Mouse (Mus musculus) T-helper 2 cell (primary cell): ENCODE data around the gene Gosr2.

Source experiments
- in situ Hi-C: fragments of 300-600 bp; cut with MboI, MseI; formaldehyde crosslinking; loops from one replicate; pipeline ENCODE4 v1.15.1; 2025; ENCODE audit warnings: high pct_unique_total_duplicates

Gene Gosr2

GRCm38 (mm10) chr11:103697565-103698176 is at the start of gene Gosr2:
TSS of gene Gosr2 (minus strand) at chr11:103697898.
- in situ Hi-C loops: loop anchor here (25.0 kb wide), 1 partner anchor 335 kb away; the partner anchor contains the start of gene Arhgap27

- in situ Hi-C loops: no loop called here
Observed at GRCm38 (mm10) chr11:103735046-103735781, 37.5 kb upstream of the Gosr2 start.

DNA sequence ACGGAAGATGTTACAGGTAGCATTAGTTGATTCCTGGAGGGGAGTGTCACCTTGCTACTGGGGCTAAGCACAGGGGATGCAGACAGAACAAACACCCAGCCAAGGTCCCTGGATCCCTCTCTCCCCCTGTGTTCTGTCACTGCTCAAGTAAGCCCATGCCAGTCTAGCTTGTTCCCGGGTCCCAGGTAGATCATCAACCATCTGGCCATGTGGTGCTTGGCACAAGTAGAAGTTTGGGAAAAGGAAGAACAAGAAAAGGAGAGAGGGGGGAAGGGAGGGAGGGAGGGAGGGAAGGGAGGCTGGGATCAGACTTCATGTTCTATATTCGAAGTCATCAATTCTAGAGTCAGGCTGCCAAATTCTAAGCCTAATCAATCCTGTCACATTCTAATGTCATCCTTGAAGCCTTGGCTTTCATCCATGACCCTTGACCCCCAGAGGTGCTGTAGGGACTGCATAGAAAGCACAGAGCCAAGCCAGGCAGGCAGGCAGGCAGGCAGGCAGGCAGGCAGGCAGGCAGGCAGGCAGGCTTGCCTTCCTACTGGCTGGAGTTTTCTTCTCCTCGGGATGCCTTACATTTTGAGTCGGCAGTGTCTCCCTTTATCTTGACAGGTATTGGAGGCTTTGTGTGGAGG is 36.8 kb upstream of the Gosr2 start:
- in situ Hi-C loops: no loop called here

- in situ Hi-C loops: no loop called here
Observed at GRCm38 (mm10) chr11:103733961-103734360, 36.3 kb upstream of the Gosr2 start.

GRCm38 (mm10) chr11:103733069-103733468 is 35.4 kb upstream of the Gosr2 start:
- in situ Hi-C loops: no loop called here

DNA sequence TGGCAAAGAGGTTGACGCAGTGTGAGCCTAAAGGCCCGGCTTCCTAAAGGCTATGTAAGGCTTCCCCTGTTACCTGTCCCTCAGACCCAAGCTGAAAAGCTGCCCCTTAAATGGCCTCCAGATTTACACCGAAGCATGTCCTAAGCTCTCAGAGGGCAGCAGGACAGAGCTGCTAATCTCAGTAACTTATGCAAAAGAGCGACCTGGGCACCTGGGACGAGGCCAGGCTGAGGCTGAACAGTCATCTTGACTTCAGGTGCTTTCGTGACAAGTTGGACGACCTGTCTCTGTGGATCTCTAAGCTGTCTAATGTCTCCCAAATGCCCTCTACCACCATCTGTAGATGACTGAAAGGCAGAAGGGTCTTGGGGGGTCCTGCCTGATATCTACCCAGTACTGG is 34.6 kb upstream of the Gosr2 start:
- in situ Hi-C loops: no loop called here

DNA sequence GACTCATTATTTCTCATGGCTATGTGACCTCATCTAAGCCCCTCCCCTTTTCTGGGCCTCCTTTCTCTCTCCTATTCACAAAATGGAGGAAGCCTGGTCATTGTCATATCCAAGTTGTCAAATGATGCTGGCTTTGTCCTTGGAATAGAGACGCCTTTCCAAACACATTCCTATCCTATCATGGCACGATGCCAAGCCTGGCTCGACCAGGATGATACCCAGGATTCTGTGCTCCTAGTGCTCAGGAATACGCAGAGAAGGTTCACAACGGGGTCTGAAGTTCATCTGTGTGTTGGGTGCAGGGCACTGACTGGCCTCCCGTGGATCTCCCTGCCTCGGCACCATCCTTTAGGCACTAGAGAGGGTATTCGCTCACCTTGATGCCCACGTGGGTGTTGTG is 33.9 kb upstream of the Gosr2 start:
- in situ Hi-C loops: no loop called here

DNA sequence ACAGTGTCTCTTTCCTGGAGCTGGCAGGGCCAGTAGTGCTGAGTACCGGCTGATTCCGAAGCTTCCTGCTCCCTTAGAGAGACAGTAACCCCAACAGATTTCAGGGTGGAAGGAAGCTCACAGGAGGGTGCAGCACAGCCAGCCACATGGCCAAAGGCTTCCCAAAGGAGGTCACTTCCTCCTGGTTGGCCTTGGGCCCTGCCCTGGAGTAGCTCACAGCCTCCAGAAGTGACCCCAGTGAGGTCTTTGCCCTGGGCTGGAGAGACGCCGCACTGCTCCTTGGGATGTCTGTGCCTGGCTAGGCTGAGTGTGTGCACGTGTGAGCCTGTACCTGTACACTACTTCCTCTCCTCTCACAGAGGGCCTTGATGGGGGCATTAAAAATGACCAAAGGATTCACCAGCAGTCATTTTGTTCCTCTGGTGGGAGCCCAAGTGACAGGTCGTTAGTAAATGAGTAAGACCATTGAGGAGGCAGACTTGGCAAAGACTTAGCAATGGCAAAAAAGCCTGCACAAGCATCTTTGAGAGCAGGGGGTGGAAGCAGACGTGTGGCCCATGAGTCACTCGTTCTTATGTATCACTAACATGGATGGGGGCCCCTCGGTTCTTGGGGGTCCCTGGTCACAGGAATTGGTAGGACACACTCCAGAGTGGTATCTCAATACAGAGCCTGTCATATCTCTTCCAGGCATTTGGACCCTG is 31.7 kb upstream of the Gosr2 start:
- in situ Hi-C loops: no loop called here

- in situ Hi-C loops: loop anchor here (25.0 kb wide), 1 partner anchor 1912 kb away; no protein-coding TSS in a partner anchor
Observed at GRCm38 (mm10) chr11:103724331-103724771, 26.7 kb upstream of the Gosr2 start.

GRCm38 (mm10) chr11:103722040-103722481 is 24.4 kb upstream of the Gosr2 start:
- in situ Hi-C loops: loop anchor here (25.0 kb wide), 1 partner anchor 1910 kb away; no protein-coding TSS in a partner anchor

- in situ Hi-C loops: loop anchor here (25.0 kb wide), 1 partner anchor 1909 kb away; no protein-coding TSS in a partner anchor
Observed at GRCm38 (mm10) chr11:103721468-103722039, 23.9 kb upstream of the Gosr2 start.

- in situ Hi-C loops: loop anchor here (25.0 kb wide), 1 partner anchor 1907 kb away; no protein-coding TSS in a partner anchor
Observed at GRCm38 (mm10) chr11:103719436-103719835, 21.7 kb upstream of the Gosr2 start.

DNA sequence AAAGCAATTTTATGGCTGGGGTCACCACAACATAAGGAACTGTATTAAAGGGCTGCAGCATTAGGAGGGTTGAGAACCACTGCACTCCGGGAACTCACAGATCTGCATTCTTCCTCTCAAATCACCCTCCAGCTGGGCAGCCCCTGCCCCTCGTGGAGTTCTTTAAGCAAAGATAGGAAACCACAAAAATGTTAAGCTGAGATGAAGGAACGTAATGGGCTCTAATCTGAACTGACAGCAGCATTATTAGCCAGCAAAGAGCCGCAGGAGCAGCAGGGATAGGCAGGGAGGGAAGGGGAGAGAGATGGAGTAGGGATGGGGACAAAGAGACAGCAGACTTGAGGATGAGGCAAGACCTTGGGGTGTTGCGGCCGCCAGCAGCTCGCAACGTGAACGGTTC is 19.3 kb upstream of the Gosr2 start:
- in situ Hi-C loops: loop anchor here (25.0 kb wide), 1 partner anchor 1905 kb away; no protein-coding TSS in a partner anchor

DNA sequence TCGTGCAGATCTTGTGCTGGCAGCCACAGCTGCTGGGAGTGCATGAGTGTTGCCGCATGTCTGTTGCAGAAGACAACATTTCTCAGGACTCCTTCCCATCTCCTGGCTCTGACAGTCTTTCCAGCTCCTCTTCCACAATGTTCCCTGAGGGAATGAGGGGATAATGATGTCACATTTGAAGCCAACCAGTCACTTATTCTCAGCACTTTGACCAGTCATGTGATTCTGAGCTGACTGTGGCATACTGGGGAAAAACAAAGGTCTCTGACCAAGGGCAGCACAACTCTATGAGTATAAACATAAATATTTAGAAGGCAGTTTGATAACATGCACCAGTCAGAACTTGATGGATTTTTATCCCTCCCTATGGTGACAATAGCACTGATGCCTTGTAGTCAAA is 16.4 kb upstream of the Gosr2 start:
- in situ Hi-C loops: loop anchor here (25.0 kb wide), 1 partner anchor 1902 kb away; no protein-coding TSS in a partner anchor

DNA sequence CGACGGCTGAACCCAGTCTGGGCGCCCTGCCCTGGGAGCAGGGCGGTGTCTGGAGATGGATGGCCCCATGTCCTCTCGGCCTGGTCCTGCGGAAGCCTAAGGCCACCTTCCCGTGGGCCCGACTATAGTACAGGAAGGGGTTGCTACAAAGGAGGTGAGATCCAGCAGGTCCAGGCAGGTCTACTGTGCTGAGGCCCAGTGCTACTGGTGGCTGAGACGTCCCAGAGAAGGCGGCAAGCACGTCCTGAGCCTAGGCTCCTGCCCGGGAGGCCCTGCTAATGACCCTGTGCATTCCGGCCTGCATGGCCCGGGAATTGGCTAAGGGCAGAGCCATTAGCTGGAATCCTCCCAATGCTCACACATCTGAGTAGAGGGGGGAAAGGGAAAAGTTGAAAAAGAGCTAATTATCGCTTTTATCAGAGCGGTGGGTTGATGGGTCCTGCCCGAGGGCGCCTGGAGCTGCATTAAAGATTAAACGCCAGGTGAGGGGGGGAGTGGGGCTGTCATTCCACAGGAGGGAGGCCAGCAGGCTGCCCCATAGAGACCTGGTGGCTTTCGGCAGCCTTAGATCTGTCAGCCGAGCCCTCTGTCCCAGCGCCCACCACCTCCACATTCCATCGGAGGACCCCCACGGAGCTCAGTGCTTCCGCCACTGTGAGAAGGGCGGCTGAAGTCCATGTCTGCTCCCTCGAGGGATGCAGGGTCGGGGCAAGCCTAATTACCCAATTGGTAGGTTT is 14.3 kb upstream of the Gosr2 start:
- in situ Hi-C loops: loop anchor here (25.0 kb wide), 1 partner anchor 1900 kb away; no protein-coding TSS in a partner anchor

DNA sequence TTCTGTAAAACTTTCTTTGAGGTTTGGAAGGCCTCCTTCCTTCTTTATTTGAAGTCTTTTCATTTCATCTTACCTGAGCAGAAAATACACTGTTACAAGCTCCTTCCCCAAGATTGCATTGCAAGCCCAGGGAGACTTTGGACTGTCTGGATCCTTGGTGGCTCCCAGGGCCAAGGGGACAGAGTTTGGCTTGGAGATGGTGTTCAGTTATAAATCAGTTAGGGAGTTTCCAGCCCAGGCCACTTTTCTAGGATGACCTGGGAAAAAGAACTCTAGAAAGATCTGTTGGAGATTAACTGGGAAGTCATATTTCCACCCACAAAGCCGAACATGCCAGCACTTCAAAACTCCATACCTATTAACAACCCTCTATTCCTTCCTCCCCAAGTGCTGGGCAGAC is 12.3 kb upstream of the Gosr2 start:
- in situ Hi-C loops: loop anchor here (10.0 to 25.0 kb wide), 2 partner anchors 1415 to 1898 kb away; partner anchors contain the start of gene Mettl2

- in situ Hi-C loops: loop anchor here (10.0 to 25.0 kb wide), 2 partner anchors 1418 to 1895 kb away; partner anchors contain the start of gene Mettl2
Observed at GRCm38 (mm10) chr11:103707005-103707404, 9.3 kb upstream of the Gosr2 start.

- in situ Hi-C loops: loop anchor here (25.0 kb wide), 1 partner anchor 336 kb away; the partner anchor contains the start of gene Arhgap27
Observed at GRCm38 (mm10) chr11:103698226-103698625, 528 bp upstream of the Gosr2 start.

DNA sequence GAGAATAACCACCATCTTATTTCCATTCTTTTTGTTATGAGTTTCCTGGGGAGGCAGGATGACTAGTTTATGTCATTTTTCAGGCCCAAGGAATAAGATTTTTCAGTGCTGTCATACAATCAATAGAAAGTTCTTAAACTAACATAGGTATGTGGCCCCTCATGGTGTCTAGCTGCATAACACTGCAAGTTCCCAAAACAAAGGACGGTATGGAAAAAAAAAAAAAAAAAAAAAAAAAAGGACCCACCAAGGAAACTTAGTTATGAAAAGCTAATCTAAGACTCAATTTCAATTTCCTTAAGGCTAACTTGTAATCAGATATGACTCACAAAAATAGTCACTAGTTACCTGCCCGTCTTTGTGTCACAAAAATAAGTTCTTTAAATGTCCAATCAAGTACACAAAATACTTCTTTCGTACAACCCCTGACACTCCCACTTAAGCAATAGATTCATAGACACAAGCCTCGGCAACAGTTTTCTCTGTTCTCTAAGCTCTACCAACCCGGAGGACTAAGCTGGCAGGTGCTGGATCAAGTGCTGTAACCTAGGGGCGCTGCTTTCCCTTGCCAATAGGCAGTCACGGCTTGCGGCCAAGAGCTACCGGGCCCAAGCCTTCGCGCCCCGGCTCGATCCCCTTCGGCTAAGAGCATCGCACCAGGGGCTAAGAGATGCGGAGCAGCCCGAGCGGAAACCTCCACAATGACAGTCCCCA is 690 bp downstream of the Gosr2 start:
- in situ Hi-C loops: loop anchor here (25.0 kb wide), 1 partner anchor 335 kb away; the partner anchor contains the start of gene Arhgap27
